Mouse (Mus musculus) MEL (cell line): Measurements from ENCODE around the gene Armc8. TPM values are rescaled to one million over a fixed set of nuclear protein-coding genes. Genes with fewer than 3 reads are reported as not detected.
"Not testable (repeated sequence)": the region's sequence is repeated elsewhere in the genome, so short reads cannot be mapped to it uniquely, and the experiment has no call there.

Experiments
- DNase-seq: peaks from one replicate; pipeline ENCODE4 v3.0.0; 2011; ENCODE audit warnings: low read depth, low spot score
- H3K27ac ChIP-seq: 2 replicates; pipeline ENCODE4 v1.5.1; 2012; ENCODE audit warnings: low read depth, mild to moderate bottlenecking, control low read depth, low read length, moderate library complexity; ENCODE audit not compliant: control insufficient read depth
- H3K27me3 ChIP-seq, 2 experiments: fragments of 150-350 bp in 1 of 2; sonication (generic) in 1 of 2; 2 replicates each; pipeline ENCODE4 v1.6.1; 2012; ENCODE audit warnings: low read length in 2 of 2, mild to moderate bottlenecking in 2 of 2, improper control_type of control experiment in 1 of 2, moderate library complexity in 1 of 2; ENCODE audit not compliant: insufficient read depth in 2 of 2, control insufficient read depth in 1 of 2
- H3K36me3 ChIP-seq, 2 experiments: 2 replicates each; pipeline ENCODE4 v1.6.1; 2012 to 2014; ENCODE audit warnings: low read length in 2 of 2, improper control_type of control experiment in 1 of 2, inconsistent platforms in 1 of 2, mild to moderate bottlenecking in 1 of 2; ENCODE audit not compliant: insufficient read depth in 2 of 2, control insufficient read depth in 1 of 2
- H3K4me1 ChIP-seq, 2 experiments: fragments of 150-350 bp in 1 of 2; sonication (generic) in 1 of 2; 2 replicates each; pipeline ENCODE4 v1.6.1; 2012; ENCODE audit warnings: low read length in 2 of 2, improper control_type of control experiment in 1 of 2, mild to moderate bottlenecking in 1 of 2; ENCODE audit not compliant: insufficient read depth in 2 of 2, control insufficient read depth in 1 of 2
- H3K4me3 ChIP-seq, 2 experiments: fragments of 150-350 bp in 1 of 2; sonication (generic) in 1 of 2; 2 replicates each; pipeline ENCODE4 v1.5.1; 2012; ENCODE audit warnings: low read depth in 2 of 2, low read length in 2 of 2, mild to moderate bottlenecking in 2 of 2, moderate library complexity in 2 of 2, control low read depth in 1 of 2, improper control_type of control experiment in 1 of 2; ENCODE audit not compliant: control insufficient read depth in 1 of 2, insufficient read depth in 1 of 2
- H3K79me2 ChIP-seq: 2 replicates; pipeline ENCODE4 v1.6.1; 2012; ENCODE audit warnings: mild to moderate bottlenecking, low read length, moderate library complexity; ENCODE audit not compliant: control insufficient read depth, poor library complexity, insufficient read depth
- H3K9ac ChIP-seq: 2 replicates; pipeline ENCODE4 v1.6.1; 2012; ENCODE audit warnings: low read depth, mild to moderate bottlenecking, control low read depth, low read length, moderate library complexity; ENCODE audit not compliant: control insufficient read depth, poor library complexity, severe bottlenecking
- H3K9me3 ChIP-seq: fragments of 150-350 bp; sonication (generic); replicated peaks from 2 replicates; pipeline ENCODE4 v1.6.1; 2012; ENCODE audit warnings: mild to moderate bottlenecking, low read length, improper control_type of control experiment, moderate library complexity; ENCODE audit not compliant: insufficient read depth
- BHLHE40 ChIP-seq: IDR thresholded peaks from 2 replicates; pipeline ENCODE4 v1.6.1; 2012; ENCODE audit warnings: low read depth, mild to moderate bottlenecking, inconsistent platforms, low read length, improper control_type of control experiment, borderline replicate concordance
- E2F4 ChIP-seq: IDR thresholded peaks from 2 replicates; pipeline ENCODE4 v1.6.1; 2011; ENCODE audit warnings: low read depth, low read length, improper control_type of control experiment, borderline replicate concordance
- ELF1 ChIP-seq: IDR thresholded peaks from 2 replicates; pipeline ENCODE4 v1.6.1; 2014; ENCODE audit warnings: low read depth, mild to moderate bottlenecking, inconsistent platforms, low read length, improper control_type of control experiment, moderate library complexity
- GABPA ChIP-seq: IDR thresholded peaks from 2 replicates; pipeline ENCODE4 v1.6.1; 2012; ENCODE audit warnings: low read depth, mild to moderate bottlenecking, inconsistent platforms, low read length, improper control_type of control experiment, moderate library complexity
- GATA1 ChIP-seq: IDR thresholded peaks from 2 replicates; pipeline ENCODE4 v1.6.1; 2011; ENCODE audit warnings: low read depth, low read length, improper control_type of control experiment
- JUND ChIP-seq: IDR thresholded peaks from 2 replicates; pipeline ENCODE4 v1.6.1; 2011; ENCODE audit warnings: low read depth, mild to moderate bottlenecking, improper control_type of control experiment, low read length
- KAT2A ChIP-seq: conservative IDR thresholded peaks from 2 replicates; pipeline ENCODE4 v1.6.1; 2012; ENCODE audit warnings: low read depth, low read length, improper control_type of control experiment, inconsistent platforms
- MEF2A ChIP-seq: IDR thresholded peaks from 2 replicates; pipeline ENCODE4 v1.6.1; 2014; ENCODE audit warnings: low read depth, mild to moderate bottlenecking, inconsistent platforms, low read length, improper control_type of control experiment; ENCODE audit not compliant: poor library complexity, insufficient replicate concordance, severe bottlenecking; ENCODE audit errors: extremely low read depth
- MXI1 ChIP-seq: IDR thresholded peaks from 2 replicates; pipeline ENCODE4 v1.6.1; 2011; ENCODE audit warnings: mild to moderate bottlenecking, low read depth, low read length, improper control_type of control experiment
- MYB ChIP-seq: IDR thresholded peaks from 2 replicates; pipeline ENCODE4 v1.6.1; 2011; ENCODE audit warnings: mild to moderate bottlenecking, low read depth, low read length, improper control_type of control experiment
- MYC ChIP-seq: IDR thresholded peaks from 2 replicates; pipeline ENCODE4 v1.6.1; 2011; ENCODE audit warnings: low read depth, mild to moderate bottlenecking, low read length, improper control_type of control experiment, moderate library complexity
- NELFE ChIP-seq: IDR thresholded peaks from 2 replicates; pipeline ENCODE4 v1.6.1; 2011; ENCODE audit warnings: low read depth, low read length, improper control_type of control experiment
- NRF1 ChIP-seq: IDR thresholded peaks from 2 replicates; pipeline ENCODE4 v1.6.1; 2014; ENCODE audit warnings: low read depth, mild to moderate bottlenecking, inconsistent platforms, low read length, improper control_type of control experiment, moderate library complexity; ENCODE audit not compliant: poor library complexity, insufficient read depth, severe bottlenecking
- POLR2AphosphoS2 ChIP-seq: IDR thresholded peaks from 2 replicates; pipeline ENCODE4 v1.6.1; 2011; ENCODE audit warnings: low read length, improper control_type of control experiment
- RAD21 ChIP-seq: IDR thresholded peaks from 2 replicates; pipeline ENCODE4 v1.6.1; 2011; ENCODE audit warnings: mild to moderate bottlenecking, low read depth, low read length, improper control_type of control experiment
- SMC3 ChIP-seq: IDR thresholded peaks from 2 replicates; pipeline ENCODE4 v1.6.1; 2011; ENCODE audit warnings: low read depth, low read length, improper control_type of control experiment
- TBP ChIP-seq: IDR thresholded peaks from 2 replicates; pipeline ENCODE4 v1.8.0; 2011; ENCODE audit warnings: low read depth, low read length, improper control_type of control experiment
- TCF12 ChIP-seq: IDR thresholded peaks from 2 replicates; pipeline ENCODE4 v1.6.1; 2014; ENCODE audit warnings: low read depth, mild to moderate bottlenecking, inconsistent platforms, low read length, improper control_type of control experiment, moderate library complexity
- USF1 ChIP-seq: IDR thresholded peaks from 2 replicates; pipeline ENCODE4 v1.6.1; 2014; ENCODE audit warnings: low read depth, mild to moderate bottlenecking, inconsistent platforms, low read length, improper control_type of control experiment, moderate library complexity
- USF2 ChIP-seq, 2 experiments: IDR thresholded peaks; 2 replicates each; pipeline ENCODE4 v1.6.1; 2011 to 2012; ENCODE audit warnings: improper control_type of control experiment in 2 of 2, low read length in 2 of 2, borderline replicate concordance in 1 of 2, inconsistent platforms in 1 of 2, low read depth in 1 of 2, mild to moderate bottlenecking in 1 of 2; ENCODE audit not compliant: insufficient read depth in 1 of 2
- ZC3H11A ChIP-seq: IDR thresholded peaks from 2 replicates; pipeline ENCODE4 v1.6.1; 2012; ENCODE audit warnings: low read depth, mild to moderate bottlenecking, inconsistent platforms, low read length, improper control_type of control experiment
- ZNF384 ChIP-seq: IDR thresholded peaks from 2 replicates; pipeline ENCODE4 v1.6.1; 2012; ENCODE audit warnings: low read depth, mild to moderate bottlenecking, inconsistent platforms, low read length, improper control_type of control experiment
- polyA plus RNA-seq, 2 experiments: library from polyadenylated mRNA; stranded (reverse) in 1 of 2; unstranded in 1 of 2; fragments of >175 nt in 1 of 2; fragments of >200 nt in 1 of 2; gene quantifications; 2 replicates each; pipeline versions ENCODE4 v1.2.1 to v1.2.4; 2012; ENCODE audit warnings: low replicate concordance in 2 of 2, low read depth in 1 of 2; ENCODE audit not compliant: insufficient read length in 2 of 2, insufficient read depth in 1 of 2, missing spikeins in 1 of 2
- total RNA-seq: library from RNA; depleted of rRNA; stranded (reverse); fragments of 300-350 nt; gene quantifications from 2 replicates; pipeline ENCODE4 v1.2.3, GENCODE M21; 2012

Gene Armc8
- total and polyA plus RNA-seq, 3 experiments, result 11.9 to 14.3 TPM; not detected in 1

- TF ChIP-seq USF1, result no peak
- TF ChIP-seq NRF1, result peak; percentile 88
- TF ChIP-seq NELFE, result no peak; the same call in 1 of the 2 replicates
- TF ChIP-seq, all 39 proteins: peak for 10
Observed at GRCm38 (mm10) chr9:99568347-99569070, at the start of gene Armc8 (continued).

GRCm38 (mm10) chr9:99612202-99612601 is 43.5 kb upstream of the Armc8 start, which contains the start of gene A4gnt:
A4gnt (plus strand) TSS chr9:99612502.
- Histone ChIP-seq H3K27me3 (peaks cover 0 to 2% of the 10 kb centered on the region in 2 experiments; a peak in 1 of 4 replicates), H3K4me1 (peaks cover 0 to 2% of the 10 kb centered on the region in 2 experiments; a peak in 1 of 4 replicates), H3K9me3 (no peaks in the 10 kb centered on the region), H3K9ac (no peak within 1 kb of the TSS), H3K4me3 (no peak within 1 kb of the TSS), H3K79me2 (no peaks in the 10 kb centered on the region), H3K36me3 (no peaks in the 10 kb centered on the region), H3K27ac (no peak within 1 kb of the TSS)
- TF ChIP-seq USF1, result no peak
- no peak for TF ChIP-seq E2F4
- no peak for TF ChIP-seq ELF1
- TF ChIP-seq GATA1, result no peak
- no peak for TF ChIP-seq BHLHE40
- TF ChIP-seq KAT2A, result no peak
- no peak for TF ChIP-seq MYC
- TF ChIP-seq SMC3, result no peak
- TF ChIP-seq NRF1, result no peak
- TF ChIP-seq POLR2AphosphoS2, result no peak
- no peak for TF ChIP-seq ZC3H11A
- no peak for TF ChIP-seq ZNF384
- no peak for TF ChIP-seq MYB
- peak; percentile 36 for DNase-seq

- no peak for DNase-seq
- no peak for TF ChIP-seq TCF12
- TF ChIP-seq TBP, result no peak
- no peak for TF ChIP-seq JUND
- no peak for TF ChIP-seq MYB
- no peak for TF ChIP-seq USF2 (IDR thresholded peaks at IDR 0.05; ENCODE audit: borderline replicate concordance in 1 of 2, insufficient read depth in 1 of 2, low read depth in 1 of 2, low read length in 2 of 2)
- TF ChIP-seq GABPA, result no peak
- no peak for TF ChIP-seq RAD21
- TF ChIP-seq MXI1, result no peak
- no peak for TF ChIP-seq MEF2A
Observed at GRCm38 (mm10) chr9:99603566-99603965, 34.9 kb upstream of the Armc8 start.

GRCm38 (mm10) chr9:99599127-99599526 is 30.4 kb upstream of the Armc8 start:
- H3K27me3 ChIP-seq, H3K4me1 ChIP-seq, H3K4me3 ChIP-seq, H3K27ac ChIP-seq, H3K9me3 ChIP-seq, H3K36me3 ChIP-seq, H3K79me2 ChIP-seq, DNase-seq, H3K9ac ChIP-seq: not testable (repeated sequence)

More at GRCm38 (mm10) chr9:99603566-99603965, 34.9 kb upstream of the Armc8 start:
- Histone ChIP-seq H3K4me1 (no peaks in the 10 kb centered on the region), H3K36me3 (no peaks in the 10 kb centered on the region), H3K27me3 (no peaks in the 10 kb centered on the region), H3K9ac (no peak overlapping the region), H3K4me3 (no peak overlapping the region), H3K79me2 (no peaks in the 10 kb centered on the region), H3K27ac (no peak overlapping the region), H3K9me3 (no peaks in the 10 kb centered on the region)
